Mouse (Mus musculus) ES-CJ7 (cell line): ENCODE data around the gene Sipa1l3.
A peak's percentile ranks its signal among the peaks of the same experiment; 100 is the strongest.

Experiments
- DNase-seq: peaks from one replicate; pipeline ENCODE4 v3.0.0; 2011; ENCODE audit warnings: low read depth, low spot score

Sipa1l3 gene

GRCm38 (mm10) chr7:29505337-29506318 is 12.8 kb downstream of the Sipa1l3 start:
- no peak for DNase-seq

- DNase-seq = no peak
Observed at GRCm38 (mm10) chr7:29504683-29505290, 13.7 kb downstream of the Sipa1l3 start.

GRCm38 (mm10) chr7:29503616-29504015 is 14.8 kb downstream of the Sipa1l3 start:
- DNase-seq = no peak

GRCm38 (mm10) chr7:29501214-29501613 is 17.2 kb downstream of the Sipa1l3 start:
- DNase-seq = no peak

GRCm38 (mm10) chr7:29499071-29499470 is 19.4 kb downstream of the Sipa1l3 start:
- no peak for DNase-seq

- no peak for DNase-seq
Observed at GRCm38 (mm10) chr7:29496953-29497590, 21.4 kb downstream of the Sipa1l3 start.

GRCm38 (mm10) chr7:29496332-29496731 is 22.1 kb downstream of the Sipa1l3 start:
- no peak for DNase-seq

- DNase-seq = no peak
Observed at GRCm38 (mm10) chr7:29495880-29496279, 22.6 kb downstream of the Sipa1l3 start.

- no peak for DNase-seq
Observed at GRCm38 (mm10) chr7:29494854-29495253, 23.6 kb downstream of the Sipa1l3 start.

- no peak for DNase-seq
Observed at GRCm38 (mm10) chr7:29494015-29494414, 24.4 kb downstream of the Sipa1l3 start.

GRCm38 (mm10) chr7:29492992-29493391 is 25.4 kb downstream of the Sipa1l3 start:
- DNase-seq = no peak

- DNase-seq = no peak
Observed at GRCm38 (mm10) chr7:29491861-29492260, 26.6 kb downstream of the Sipa1l3 start.

GRCm38 (mm10) chr7:29491471-29491755 is 27.0 kb downstream of the Sipa1l3 start:
- no peak for DNase-seq

- DNase-seq = no peak
Observed at GRCm38 (mm10) chr7:29490704-29491470, 27.6 kb downstream of the Sipa1l3 start.

GRCm38 (mm10) chr7:29489851-29490250 is 28.6 kb downstream of the Sipa1l3 start:
- DNase-seq = peak; percentile 51

- no peak for DNase-seq
Observed at GRCm38 (mm10) chr7:29489364-29489763, 29.1 kb downstream of the Sipa1l3 start.

- no peak for DNase-seq
Observed at GRCm38 (mm10) chr7:29486753-29487152, 31.7 kb downstream of the Sipa1l3 start.

- DNase-seq = no peak
Observed at GRCm38 (mm10) chr7:29485721-29486120, 32.7 kb downstream of the Sipa1l3 start.

GRCm38 (mm10) chr7:29483556-29483955 is 34.9 kb downstream of the Sipa1l3 start:
- no peak for DNase-seq

- DNase-seq = peak; percentile 65
Observed at GRCm38 (mm10) chr7:29481345-29482155, 36.9 kb downstream of the Sipa1l3 start.
